Mouse (Mus musculus): ENCODE results near the gene Gnai2. TPM values are rescaled to one million over a fixed set of nuclear protein-coding genes. Genes with fewer than 3 reads are reported as not detected.

Gnai2 gene
- polyA plus RNA-seq, 1 experiment from 2014 or later, result 146 TPM

GRCm38 (mm10) chr9:107615035-107615434, 20.1 kb downstream of the Gnai2 start:
- no peak overlapping the region for H3K27ac ChIP-seq (ENCODE audit: low read depth)
- TF ChIP-seq CTCF (IDR thresholded peaks at IDR 0.05; ENCODE audit: low read depth) (no peak), EP300 (IDR thresholded peaks at IDR 0.05; ENCODE audit: low read depth) (no peak)
- DNase-seq, result no peak
- H3K9ac ChIP-seq (replicated peaks), result no peak overlapping the region
- H3K9me3 ChIP-seq (ENCODE audit: low read length), result no peaks in the 10 kb centered on the region
- no peaks in the 10 kb centered on the region for H3K27me3 ChIP-seq (ENCODE audit: insufficient read depth, low read length)
- H3K4me1 ChIP-seq (ENCODE audit: insufficient read depth), result peaks cover 40% of the 10 kb centered on the region
- H3K36me3 ChIP-seq (replicated peaks; ENCODE audit: insufficient read depth, low read length), result peaks cover 58% of the 10 kb centered on the region
- no peak overlapping the region for H3K4me3 ChIP-seq (ENCODE audit: low read depth, low read length)
- H3K4me2 ChIP-seq (ENCODE audit: low read depth, low read length), result no peak overlapping the region
- ATAC-seq, result no peak
- 84% methylated on average over 4 of the region's 4 CpGs for WGBS (ENCODE audit: insufficient replicate concordance)

- Histone ChIP-seq H3K9ac (replicated peaks) (peak overlapping the region; percentile 49; the same call in 1 of the 2 replicates), H3K27ac (ENCODE audit: low read depth) (peak overlapping the region; percentile 94), H3K9me3 (ENCODE audit: low read length) (no peaks in the 10 kb centered on the region), H3K4me2 (ENCODE audit: low read depth, low read length) (peak overlapping the region; percentile 90), H3K4me3 (ENCODE audit: low read depth, low read length) (peak overlapping the region; percentile 55), H3K4me1 (ENCODE audit: insufficient read depth) (peaks cover 24% of the 10 kb centered on the region), H3K36me3 (replicated peaks; ENCODE audit: insufficient read depth, low read length) (peaks cover 39% of the 10 kb centered on the region), H3K27me3 (ENCODE audit: insufficient read depth, low read length) (no peaks in the 10 kb centered on the region)
- ATAC-seq (peak; percentile 33), DNase-seq (no peak)
- TF ChIP-seq CTCF (IDR thresholded peaks at IDR 0.05; ENCODE audit: low read depth) (no peak), EP300 (IDR thresholded peaks at IDR 0.05; ENCODE audit: low read depth) (no peak)
- WGBS (ENCODE audit: insufficient replicate concordance), result 11% methylated on average over 12 of the region's 12 CpGs
Observed at GRCm38 (mm10) chr9:107612945-107613569, 22.1 kb downstream of the Gnai2 start.

DNA sequence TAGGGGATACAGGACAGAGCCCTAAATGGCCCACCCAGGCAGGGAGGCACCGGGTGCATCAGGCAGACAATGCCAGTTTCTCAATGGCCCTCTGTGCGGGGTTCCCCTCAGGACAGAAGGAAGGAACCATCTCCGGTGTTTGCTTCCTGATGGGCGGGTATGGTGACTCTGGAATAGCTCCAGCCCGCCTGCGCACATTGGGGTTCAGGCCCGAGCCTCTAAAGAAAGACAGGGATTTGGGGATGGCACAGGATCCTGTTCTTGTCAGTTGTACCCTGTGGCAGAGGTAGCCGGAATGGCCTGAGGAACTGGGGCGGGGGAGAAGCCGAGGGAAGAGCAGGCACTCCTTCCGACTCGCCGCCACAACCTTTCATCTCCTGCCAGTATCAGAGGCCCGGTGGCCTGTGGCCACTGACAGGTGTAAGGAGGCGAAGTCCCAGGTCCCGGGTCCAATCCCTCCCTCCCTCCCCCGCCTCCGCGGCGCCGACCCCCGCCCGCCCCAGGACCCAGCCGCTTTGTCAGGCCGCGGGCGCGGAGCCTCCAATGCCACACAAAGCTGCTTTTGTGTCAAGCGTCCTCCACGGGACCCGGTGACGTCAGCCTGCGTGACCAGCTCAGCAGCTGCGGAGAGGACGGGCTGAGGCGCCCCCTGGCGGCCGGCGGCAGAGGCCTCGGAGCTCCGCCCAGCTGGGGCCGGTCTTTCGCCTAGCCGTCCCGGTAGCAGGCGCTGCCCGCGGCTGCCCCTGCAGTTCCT, 22.8 kb downstream of the Gnai2 start:
- H3K36me3 ChIP-seq (replicated peaks; ENCODE audit: insufficient read depth, low read length), result peaks cover 34% of the 10 kb centered on the region
- peak overlapping the region; percentile 90 for H3K4me2 ChIP-seq (ENCODE audit: low read depth, low read length)
- H3K9me3 ChIP-seq (ENCODE audit: low read length), result no peaks in the 10 kb centered on the region
- H3K27ac ChIP-seq (ENCODE audit: low read depth), result peak overlapping the region; percentile 94
- WGBS (ENCODE audit: insufficient replicate concordance), result 4% methylated on average over 40 of the region's 48 CpGs
- TF ChIP-seq CTCF (IDR thresholded peaks at IDR 0.05; ENCODE audit: low read depth) (peak; percentile 99), EP300 (IDR thresholded peaks at IDR 0.05; ENCODE audit: low read depth) (no peak)
- ATAC-seq (peak; percentile 95), DNase-seq (peak; percentile 99)
- peaks cover 31% of the 10 kb centered on the region for H3K4me1 ChIP-seq (ENCODE audit: insufficient read depth)
- H3K27me3 ChIP-seq (ENCODE audit: insufficient read depth, low read length), result no peaks in the 10 kb centered on the region
- peak overlapping the region; percentile 55 for H3K4me3 ChIP-seq (ENCODE audit: low read depth, low read length)
- H3K9ac ChIP-seq (replicated peaks), result peak overlapping the region; percentile 80

- no peaks in the 10 kb centered on the region for H3K9me3 ChIP-seq (ENCODE audit: low read length)
- no peak for TF ChIP-seq EP300 (IDR thresholded peaks at IDR 0.05; ENCODE audit: low read depth)
- no peak for TF ChIP-seq CTCF (IDR thresholded peaks at IDR 0.05; ENCODE audit: low read depth)
- WGBS (ENCODE audit: insufficient replicate concordance), result 40% methylated on average over 6 of the region's 6 CpGs
- peak overlapping the region; percentile 94 for H3K27ac ChIP-seq (ENCODE audit: low read depth)
- no peak for ATAC-seq
- peak overlapping the region; percentile 90 for H3K4me2 ChIP-seq (ENCODE audit: low read depth, low read length)
- no peak for DNase-seq
- H3K4me3 ChIP-seq (ENCODE audit: low read depth, low read length), result peak overlapping the region; percentile 55; the same call in 1 of the 2 replicates
- H3K4me1 ChIP-seq (ENCODE audit: insufficient read depth), result peaks cover 33% of the 10 kb centered on the region
- H3K27me3 ChIP-seq (ENCODE audit: insufficient read depth, low read length), result no peaks in the 10 kb centered on the region
- H3K9ac ChIP-seq (replicated peaks), result peak overlapping the region; percentile 80; the same call in 1 of the 2 replicates
- peaks cover 29% of the 10 kb centered on the region for H3K36me3 ChIP-seq (replicated peaks; ENCODE audit: insufficient read depth, low read length)
Observed at GRCm38 (mm10) chr9:107611456-107612190, 23.5 kb downstream of the Gnai2 start.

DNA sequence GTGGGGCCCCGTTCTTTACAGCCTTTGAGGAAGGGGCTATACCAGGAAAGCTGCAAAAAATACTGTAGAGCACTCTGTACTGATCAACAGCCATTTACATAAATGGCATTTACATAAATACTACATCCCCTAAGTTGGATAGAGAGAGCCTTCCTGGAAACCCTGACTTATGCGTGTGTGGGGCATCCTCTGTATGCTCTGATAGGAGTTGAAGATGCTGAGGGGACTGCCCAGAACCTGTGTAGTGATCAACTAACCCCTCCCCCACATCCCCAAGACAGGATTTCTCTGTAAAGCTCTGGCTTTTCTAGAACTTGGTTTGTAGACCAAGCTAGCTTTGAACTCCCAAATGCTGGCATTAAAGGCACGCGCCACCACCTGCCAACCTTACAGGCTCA, 25.7 kb downstream of the Gnai2 start:
- Histone ChIP-seq H3K27me3 (ENCODE audit: insufficient read depth, low read length) (no peaks in the 10 kb centered on the region), H3K4me1 (ENCODE audit: insufficient read depth) (peaks cover 37% of the 10 kb centered on the region), H3K9me3 (ENCODE audit: low read length) (no peaks in the 10 kb centered on the region), H3K9ac (replicated peaks) (no peak overlapping the region), H3K4me3 (ENCODE audit: low read depth, low read length) (no peak overlapping the region), H3K36me3 (replicated peaks; ENCODE audit: insufficient read depth, low read length) (peaks cover 7% of the 10 kb centered on the region), H3K27ac (ENCODE audit: low read depth) (no peak overlapping the region), H3K4me2 (ENCODE audit: low read depth, low read length) (no peak overlapping the region)
- no peak for TF ChIP-seq CTCF (IDR thresholded peaks at IDR 0.05; ENCODE audit: low read depth)
- TF ChIP-seq EP300 (IDR thresholded peaks at IDR 0.05; ENCODE audit: low read depth), result no peak
- DNase-seq (no peak), ATAC-seq (no peak)
- WGBS (ENCODE audit: insufficient replicate concordance), result 81% methylated on average over 4 of the region's 4 CpGs
